Mouse (Mus musculus): ENCODE data around the gene Olfr878.

- TF ChIP-seq EP300 (IDR thresholded peaks at IDR 0.05) (no peak), CTCF (IDR thresholded peaks at IDR 0.05) (no peak)
Observed at GRCm38 (mm10) chr9:37934146-37934545, 16.5 kb downstream of the Olfr878 start.
